Mouse (Mus musculus): ENCODE measurements at regions not wholly inside any gene's neighbourhood (a gene's known extent, or its start where the extent isn't known, plus 50 kb on each side); places are given as distances from the start of the nearest gene placed in this dataset.

DNA sequence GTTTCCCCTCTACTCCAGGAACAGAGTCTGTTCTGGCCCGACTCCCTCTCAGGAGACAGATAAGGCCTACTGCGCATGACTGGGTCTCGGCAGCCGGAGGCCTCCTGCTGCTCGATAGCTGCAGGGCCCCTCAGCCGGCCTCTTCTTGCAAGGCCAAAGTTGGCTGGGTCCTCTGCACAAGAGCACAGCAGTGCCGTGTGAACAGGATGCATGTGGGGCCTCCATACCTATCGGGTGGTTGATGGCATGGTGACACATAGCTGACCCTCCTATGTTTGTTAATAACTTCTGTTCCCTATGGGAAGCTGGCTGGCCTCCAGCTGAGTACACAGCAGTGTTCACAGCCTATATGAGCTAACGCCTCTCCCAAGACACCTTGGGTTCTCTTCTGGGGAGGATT, 50.4 kb upstream of the Dlk1 start:
- no peak for TF ChIP-seq POLR2A (IDR thresholded peaks at IDR 0.05; ENCODE audit: insufficient read depth, low read depth, low read length)
- TF ChIP-seq CTCF (IDR thresholded peaks at IDR 0.05; ENCODE audit: insufficient read depth, low read depth, low read length) = no peak
- WGBS = 66% methylated on average over 9 of the region's 9 CpGs
- H3K4me1 ChIP-seq (ENCODE audit: control insufficient read depth, insufficient read depth, low read length) = peaks cover 30% of the 10 kb centered on the region
- H3K27ac ChIP-seq (ENCODE audit: insufficient read depth, low read depth, low read length) = no peak overlapping the region
- H3K4me3 ChIP-seq (ENCODE audit: insufficient read depth, low read depth, low read length) = no peak overlapping the region

All from olfactory bulb, adult 2 months (tissue).